Mouse (Mus musculus) hindbrain, postnatal 0 days (tissue): ENCODE measurements around the gene Eml3. TPM values are rescaled to one million over a fixed set of nuclear protein-coding genes. Genes with fewer than 3 reads are reported as not detected.

ENCODE experiments used
- ATAC-seq: fragments of 200-750 bp; cut with Nextera tagmentation; 2 replicates; pipeline ENCODE4 v1.8.0; 2017; ENCODE audit warnings: mild to moderate bottlenecking, moderate TSS enrichment, moderate library complexity
- DNase-seq: peaks from one replicate; pipeline ENCODE4 v3.0.0-alpha.2; 2015; ENCODE audit warnings: low spot score
- H3K27ac ChIP-seq: fragments of 300-500 bp; sonication (generic); 2 replicates; pipeline ENCODE4 v1.5.1; 2014; ENCODE audit warnings: mild to moderate bottlenecking
- H3K27me3 ChIP-seq: fragments of 300-500 bp; sonication (generic); 2 replicates; pipeline ENCODE4 v1.6.1; 2014; ENCODE audit warnings: low read length, mixed read lengths; ENCODE audit not compliant: insufficient read depth
- H3K36me3 ChIP-seq: fragments of 300-500 bp; sonication (generic); 2 replicates; pipeline ENCODE4 v1.6.1; 2014; ENCODE audit warnings: low read length, mixed read lengths; ENCODE audit not compliant: insufficient read depth
- H3K4me1 ChIP-seq: fragments of 300-500 bp; sonication (generic); 2 replicates; pipeline ENCODE4 v1.6.1; 2014; ENCODE audit warnings: antibody characterized with exemption, low read length, mixed read lengths; ENCODE audit not compliant: insufficient read depth
- H3K4me2 ChIP-seq: fragments of 300-500 bp; sonication (generic); 2 replicates; pipeline ENCODE4 v1.6.1; 2014; ENCODE audit warnings: low read depth, mild to moderate bottlenecking, low read length, moderate library complexity, mixed read lengths
- H3K4me3 ChIP-seq: fragments of 300-500 bp; sonication (generic); 2 replicates; pipeline ENCODE4 v1.5.1; 2014; ENCODE audit warnings: low read length
- H3K9ac ChIP-seq: fragments of 300-500 bp; sonication (generic); replicated peaks from 2 replicates; pipeline ENCODE4 v1.6.1; 2014; ENCODE audit warnings: mild to moderate bottlenecking, low read length, moderate library complexity, mixed read lengths
- H3K9me3 ChIP-seq: fragments of 300-500 bp; sonication (generic); 2 replicates; pipeline ENCODE4 v1.6.1; 2016; ENCODE audit warnings: low read length, mixed read lengths
- CTCF ChIP-seq: IDR thresholded peaks from 2 replicates; pipeline ENCODE4 v1.5.1; 2016; ENCODE audit warnings: antibody characterized with exemption, control low read depth, low read depth
- WGBS: fragments of 180-500 bp; shearing (Covaris S2); extraction: QIAGEN DNeasy Blood & Tissue Kit; methylation state at CpG from one replicate; pipeline ENCODE4 v1.1.7; 2014; 5-methylcytosine and 5-hydroxymethylcytosine counted together
- polyA plus RNA-seq: library from polyadenylated mRNA; unstranded; fragments of >200 nt; fragmentation: Nextera tagmentation; extraction: Ambion mirVana; gene quantifications from 2 replicates; pipeline ENCODE4 v1.2.1, GENCODE M21; 2015
- total RNA-seq: library from RNA; depleted of rRNA; stranded (reverse); fragments of >200 nt; gene quantifications from 2 replicates; pipeline ENCODE4 v1.2.3, GENCODE M21; 2014

Eml3 gene
- total and polyA plus RNA-seq, 2 experiments from 2014 or later, result 8.6 to 11.0 TPM

DNA sequence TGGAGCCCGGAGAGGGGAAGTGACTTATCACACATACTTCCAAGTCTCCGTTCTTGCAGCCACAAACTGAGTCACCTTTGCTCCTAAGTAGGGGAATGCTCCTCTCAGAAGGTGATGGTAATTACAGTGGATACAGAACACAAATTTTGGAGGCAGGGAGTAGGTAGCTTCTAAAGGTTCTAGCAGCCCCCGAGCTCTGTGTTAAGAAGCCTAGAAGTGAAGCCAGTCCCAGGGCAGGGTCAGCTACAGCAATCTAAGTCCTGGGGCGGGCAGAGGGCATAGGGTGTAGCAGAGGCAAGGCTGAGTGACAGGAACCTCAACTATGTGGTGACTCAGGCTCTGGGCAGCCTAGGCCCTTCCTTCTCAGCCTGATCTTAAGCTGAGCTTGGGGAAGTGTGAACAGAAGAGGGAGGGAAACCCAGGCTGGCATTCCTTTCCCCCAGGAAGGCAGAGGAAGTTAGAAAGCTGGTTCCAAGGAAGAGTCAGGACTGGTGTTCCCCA, 53.8 kb downstream of the Eml3 start:
- H3K9ac ChIP-seq, result no peak overlapping the region
- WGBS, result 50% methylated on average over 4 of the region's 4 CpGs
- H3K27me3 ChIP-seq, result peaks cover under 1% of the 10 kb centered on the region; the same call in 1 of the 2 replicates
- H3K4me2 ChIP-seq, result no peak overlapping the region
- ATAC-seq (no peak), DNase-seq (no peak)
- no peak overlapping the region for H3K4me3 ChIP-seq
- no peaks in the 10 kb centered on the region for H3K9me3 ChIP-seq
- no peak for TF ChIP-seq CTCF
- peaks cover 13% of the 10 kb centered on the region; the same call in 1 of the 2 replicates for H3K36me3 ChIP-seq
- peaks cover 7% of the 10 kb centered on the region; the same call in 1 of the 2 replicates for H3K4me1 ChIP-seq
- no peak overlapping the region for H3K27ac ChIP-seq

DNA sequence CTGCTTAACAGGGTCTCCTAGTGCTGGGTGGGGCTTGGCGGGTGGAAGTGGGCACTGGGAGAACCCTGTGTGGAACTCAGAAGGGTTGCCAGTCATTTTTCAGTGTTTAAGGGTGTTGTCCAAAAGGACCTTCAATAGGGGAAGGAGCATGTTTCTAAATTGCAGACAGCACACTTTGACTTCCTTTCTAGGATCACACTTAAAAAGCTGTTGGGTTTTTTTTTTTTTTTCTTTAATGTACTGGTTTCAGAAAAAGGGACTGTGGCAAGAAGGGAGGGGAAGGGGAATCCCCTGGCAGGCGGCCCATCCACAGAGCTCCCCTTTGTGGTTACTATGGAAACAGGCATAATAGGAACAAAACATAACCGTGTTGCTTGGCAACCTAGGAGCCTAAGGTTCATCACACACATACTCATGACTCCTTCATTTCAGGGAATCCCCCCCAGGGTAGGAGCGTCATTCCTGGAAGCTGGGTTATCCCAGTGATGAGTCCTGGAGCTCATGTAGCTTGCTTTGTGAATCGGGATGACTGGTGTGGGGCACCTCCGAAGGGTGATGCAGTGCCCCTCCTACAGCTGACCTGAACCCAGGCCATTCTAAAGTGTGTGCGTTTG, 55.0 kb downstream of the Eml3 start:
- TF ChIP-seq CTCF, result no peak
- Histone ChIP-seq H3K27ac (no peak overlapping the region; the same call in 1 of the 2 replicates), H3K4me1 (peaks cover 10% of the 10 kb centered on the region; the same call in 1 of the 2 replicates), H3K27me3 (peaks cover 8% of the 10 kb centered on the region; the same call in 1 of the 2 replicates), H3K4me2 (0 out of 2 replicates have a peak overlapping the region, but pooled peaks have one; percentile 30), H3K9ac (0 out of 2 replicates have a peak overlapping the region, but pooled peaks have one; percentile 17), H3K4me3 (no peak overlapping the region), H3K9me3 (no peaks in the 10 kb centered on the region), H3K36me3 (peaks cover 2% of the 10 kb centered on the region; the same call in 1 of the 2 replicates)
- DNase-seq (peak; percentile 86), ATAC-seq (peak; percentile 82)
- 6% methylated on average over 7 of the region's 7 CpGs for WGBS

DNA sequence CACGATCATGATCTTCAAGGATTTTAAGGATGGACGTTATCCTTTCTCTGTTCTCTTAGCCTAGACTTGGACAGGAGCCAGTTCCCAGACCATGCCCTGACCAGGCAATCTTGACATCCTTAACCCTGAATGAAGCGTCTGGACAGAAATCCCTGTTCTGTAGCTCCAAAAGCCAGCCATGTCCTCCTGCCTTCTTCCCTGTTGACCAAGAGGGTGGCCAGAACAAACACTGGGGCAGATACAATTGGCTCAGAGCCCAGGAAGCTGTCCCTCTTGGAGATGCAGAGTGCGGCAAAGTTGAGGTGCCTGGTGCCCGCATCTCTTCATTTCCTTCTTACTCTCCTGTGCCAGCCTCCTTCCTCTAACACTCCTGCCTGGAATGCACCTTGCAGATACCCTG, 56.5 kb downstream of the Eml3 start:
- no peak for ATAC-seq
- DNase-seq, result no peak
- H3K27me3 ChIP-seq, result peaks cover 14% of the 10 kb centered on the region; the same call in 1 of the 2 replicates
- H3K27ac ChIP-seq, result no peak overlapping the region
- H3K9me3 ChIP-seq, result no peaks in the 10 kb centered on the region
- H3K9ac ChIP-seq, result no peak overlapping the region
- 49% methylated on average over 5 of the region's 5 CpGs for WGBS
- H3K36me3 ChIP-seq, result no peaks in the 10 kb centered on the region
- H3K4me1 ChIP-seq, result peaks cover 10% of the 10 kb centered on the region; the same call in 1 of the 2 replicates
- TF ChIP-seq CTCF, result no peak
- no peak overlapping the region for H3K4me3 ChIP-seq
- H3K4me2 ChIP-seq, result no peak overlapping the region

DNA sequence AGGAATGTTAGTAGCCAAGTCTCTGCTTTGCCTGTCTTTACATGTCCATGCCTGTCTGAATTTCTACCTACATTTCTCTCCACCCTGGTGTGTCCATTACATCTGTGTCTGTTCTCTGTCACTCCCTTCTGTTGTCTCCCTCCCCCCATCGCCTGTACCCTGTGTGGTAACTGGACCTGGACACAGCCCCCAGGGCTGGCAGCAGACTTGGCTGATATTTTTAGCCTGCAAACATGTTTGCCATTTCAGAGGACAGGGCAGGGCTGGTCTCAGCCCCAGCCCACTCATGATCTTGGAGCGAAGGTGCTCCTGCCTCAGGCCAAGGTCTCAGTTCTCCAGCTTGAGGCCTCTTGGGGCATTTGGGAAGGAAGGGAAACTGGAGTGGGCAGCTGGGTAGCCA, 58.5 kb downstream of the Eml3 start:
- peaks cover 10% of the 10 kb centered on the region; the same call in 1 of the 2 replicates for H3K4me1 ChIP-seq
- no peak for ATAC-seq
- WGBS, result 60% methylated on average over 2 of the region's 2 CpGs

DNA sequence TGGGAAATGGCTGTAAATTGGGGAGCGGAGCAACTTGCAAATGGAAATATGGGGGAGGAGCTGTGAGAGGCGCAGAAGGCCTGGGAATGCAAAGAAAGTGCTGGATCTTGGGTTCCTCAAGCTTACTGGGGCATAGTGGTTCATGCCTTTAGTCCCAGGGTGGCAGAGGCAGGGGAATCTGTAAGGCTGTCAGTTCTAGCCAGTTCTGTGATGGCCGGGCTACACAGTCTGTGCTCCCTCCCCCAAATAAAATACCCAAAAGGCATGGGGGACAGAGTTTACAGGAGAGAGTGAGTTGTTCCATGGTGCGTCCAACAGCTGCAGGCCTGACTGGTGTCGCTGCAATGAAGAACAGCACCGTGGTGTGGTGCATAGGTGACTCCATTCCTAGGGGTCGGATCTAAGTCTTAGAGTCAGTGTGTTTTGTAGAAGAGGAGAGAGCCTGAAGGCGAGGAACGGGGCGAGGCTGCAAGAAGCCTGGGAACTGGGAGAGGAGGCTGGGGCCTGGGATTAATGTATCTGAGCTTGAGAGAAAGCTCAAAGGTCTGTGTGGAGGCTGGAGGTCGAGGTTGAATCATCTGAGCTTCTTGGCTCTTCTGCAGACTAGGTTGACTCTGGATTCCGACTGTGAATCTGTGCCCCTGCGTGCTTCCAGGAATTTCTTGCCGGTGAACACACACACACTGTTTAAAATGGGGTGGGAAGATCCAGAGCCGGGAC, 59.2 kb downstream of the Eml3 start:
- 22% methylated on average over 15 of the region's 15 CpGs for WGBS
- DNase-seq (no peak), ATAC-seq (no peak)
- Histone ChIP-seq H3K9me3 (no peaks in the 10 kb centered on the region), H3K27me3 (peaks cover 14% of the 10 kb centered on the region; the same call in 1 of the 2 replicates), H3K4me2 (peak overlapping the region; percentile 84), H3K27ac (no peak overlapping the region), H3K9ac (no peak overlapping the region), H3K4me3 (peak overlapping the region; percentile 50), H3K36me3 (no peaks in the 10 kb centered on the region), H3K4me1 (peaks cover 10% of the 10 kb centered on the region; the same call in 1 of the 2 replicates)
- TF ChIP-seq CTCF, result no peak

More for the DNA sequence above, 58.5 kb downstream of the Eml3 start:
- Histone ChIP-seq H3K27ac (no peak overlapping the region), H3K36me3 (no peaks in the 10 kb centered on the region), H3K27me3 (peaks cover 14% of the 10 kb centered on the region; the same call in 1 of the 2 replicates), H3K4me3 (no peak overlapping the region), H3K9me3 (no peaks in the 10 kb centered on the region), H3K4me2 (no peak overlapping the region), H3K9ac (no peak overlapping the region)
- no peak for DNase-seq
- TF ChIP-seq CTCF, result no peak

DNA sequence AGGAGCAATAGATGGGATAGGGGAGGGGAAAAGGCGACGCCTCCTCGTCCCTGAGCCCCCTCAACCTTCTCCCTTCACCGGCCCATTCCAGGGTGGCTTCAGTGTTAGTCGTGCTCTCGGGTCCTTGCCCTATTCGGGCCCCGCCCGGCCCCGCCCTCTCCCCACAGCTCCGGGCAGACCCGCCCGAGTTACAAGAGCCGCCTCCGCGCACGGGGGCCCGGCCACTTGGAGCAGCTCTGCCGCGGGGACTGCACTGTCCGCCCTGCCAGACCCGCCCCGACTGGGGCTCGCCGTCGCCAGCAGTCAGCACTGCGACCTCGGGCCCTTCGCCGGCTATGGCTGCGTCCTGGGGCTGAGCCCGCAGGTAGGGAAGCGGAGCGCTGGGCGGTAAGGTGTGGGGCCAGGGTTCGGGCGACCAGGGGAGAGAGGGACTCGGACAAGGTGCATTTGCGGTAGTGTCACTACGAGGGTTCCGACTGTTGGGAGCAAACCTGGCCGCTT, 59.8 kb downstream of the Eml3 start, which contains the start of gene Ahnak:
Gene Ahnak, plus strand, starts transcription at position 219 of the 501 bp plus-strand sequence.
- no peak for DNase-seq
- TF ChIP-seq CTCF, result no peak
- Histone ChIP-seq H3K36me3 (no peaks in the 10 kb centered on the region), H3K27me3 (peaks cover 14% of the 10 kb centered on the region; the same call in 1 of the 2 replicates), H3K27ac (peak within 1 kb of the TSS; percentile 4; the same call in 1 of the 2 replicates), H3K4me1 (peaks cover 10% of the 10 kb centered on the region; the same call in 1 of the 2 replicates), H3K4me2 (peak within 1 kb of the TSS; percentile 84), H3K9ac (peak within 1 kb of the TSS; percentile 33; the same call in 1 of the 2 replicates), H3K4me3 (peak within 1 kb of the TSS; percentile 50), H3K9me3 (no peaks in the 10 kb centered on the region)
- peak; percentile 13; the same call in 1 of the 2 replicates for ATAC-seq
- WGBS, result under 1% methylated on average over 41 of the region's 42 CpGs
